Mouse (Mus musculus) kidney, embryonic 16.5 days (tissue): ENCODE data around the gene Meis3. TPM values are rescaled to one million over a fixed set of nuclear protein-coding genes. Genes with fewer than 3 reads are reported as not detected.

ENCODE experiments used
- ATAC-seq: fragments of 200-750 bp; cut with Nextera tagmentation; 2 replicates; pipeline ENCODE4 v1.8.0; 2017; ENCODE audit warnings: moderate TSS enrichment; ENCODE audit not compliant: low FRiP score, low TSS enrichment
- H3K27ac ChIP-seq: fragments of 300-500 bp; sonication (generic); 2 replicates; pipeline ENCODE4 v1.5.1; 2014; ENCODE audit warnings: low read length
- H3K27me3 ChIP-seq: fragments of 300-500 bp; sonication (generic); 2 replicates; pipeline ENCODE4 v1.6.1; 2014; ENCODE audit warnings: low read length, control low read depth, mixed read lengths; ENCODE audit not compliant: insufficient read depth
- H3K36me3 ChIP-seq: fragments of 300-500 bp; sonication (generic); 2 replicates; pipeline ENCODE4 v1.6.1; 2014; ENCODE audit warnings: low read length, control low read depth, mixed read lengths; ENCODE audit not compliant: insufficient read depth
- H3K4me1 ChIP-seq: fragments of 300-500 bp; sonication (generic); 2 replicates; pipeline ENCODE4 v1.6.1; 2014; ENCODE audit warnings: low read length, control low read depth, mixed read lengths; ENCODE audit not compliant: insufficient read depth
- H3K4me2 ChIP-seq: fragments of 300-500 bp; sonication (generic); replicated peaks from 2 replicates; pipeline ENCODE4 v1.6.1; 2014; ENCODE audit warnings: low read depth, low read length
- H3K4me3 ChIP-seq: fragments of 300-500 bp; sonication (generic); 2 replicates; pipeline ENCODE4 v1.5.1; 2014; ENCODE audit warnings: mild to moderate bottlenecking, low read length
- H3K9ac ChIP-seq: fragments of 300-500 bp; sonication (generic); replicated peaks from 2 replicates; pipeline ENCODE4 v1.6.1; 2014; ENCODE audit warnings: low read length
- H3K9me3 ChIP-seq: fragments of 300-500 bp; sonication (generic); 2 replicates; pipeline ENCODE4 v1.6.1; 2016; ENCODE audit warnings: low read length, control low read depth
- WGBS: fragments of 180-500 bp; shearing (Covaris S2); extraction: QIAGEN DNeasy Blood & Tissue Kit; methylation state at CpG from one replicate; pipeline ENCODE4 v1.1.7; 2014; 5-methylcytosine and 5-hydroxymethylcytosine counted together
- polyA plus RNA-seq: library from polyadenylated mRNA; unstranded; fragments of >200 nt; fragmentation: Nextera tagmentation; extraction: Ambion mirVana; gene quantifications from 2 replicates; pipeline ENCODE4 v1.2.1, GENCODE M21; 2015

Meis3 gene
- polyA plus RNA-seq, 1 experiment from 2014 or later, result 23.9 TPM

DNA sequence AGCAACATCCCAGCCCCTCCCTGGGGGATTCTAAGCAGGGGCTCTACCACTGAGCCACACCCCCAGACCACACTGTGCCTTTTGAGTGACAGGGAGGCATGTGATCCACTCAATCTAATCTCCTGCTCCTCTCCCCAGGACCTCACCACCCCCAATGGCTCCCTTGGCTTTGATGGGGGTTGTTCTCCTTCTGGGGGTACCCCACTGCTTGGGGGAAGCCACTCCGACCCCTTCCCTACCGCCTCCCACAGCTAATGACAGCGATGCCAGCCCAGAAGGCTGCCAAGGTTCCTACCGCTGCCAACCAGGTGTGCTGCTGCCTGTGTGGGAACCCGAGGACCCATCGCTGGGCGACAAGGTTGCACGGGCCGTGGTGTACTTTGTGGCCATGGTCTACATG is 41.2 kb upstream of the Meis3 start:
- H3K9me3 ChIP-seq, result no peaks in the 10 kb centered on the region

DNA sequence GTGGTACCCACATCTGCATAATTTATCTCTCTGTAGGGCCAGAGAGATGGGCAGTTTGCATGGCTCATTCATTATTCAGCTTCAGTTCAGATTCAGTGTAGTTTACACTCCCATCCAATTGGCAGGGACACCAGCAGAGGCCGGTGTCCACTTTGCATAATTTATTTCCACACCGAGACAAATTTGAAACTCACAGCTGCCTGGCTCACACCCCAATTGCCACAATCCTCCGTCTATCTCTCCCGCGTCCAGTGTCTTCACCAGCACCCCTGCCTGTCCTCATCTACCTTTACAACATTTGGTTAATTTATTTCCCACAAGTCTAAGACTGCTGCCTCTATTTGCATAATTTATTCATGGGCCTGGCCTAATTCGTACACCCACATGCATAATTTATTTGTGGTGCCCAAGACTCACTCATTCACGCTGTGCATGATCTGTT is 39.9 kb upstream of the Meis3 start:
- H3K9ac ChIP-seq, result no peak overlapping the region
- no peak for ATAC-seq
- no peaks in the 10 kb centered on the region for H3K36me3 ChIP-seq
- H3K27ac ChIP-seq, result no peak overlapping the region
- no peak overlapping the region for H3K4me2 ChIP-seq
- H3K27me3 ChIP-seq, result peaks cover 3% of the 10 kb centered on the region; the same call in 1 of the 2 replicates
- WGBS, result 69% methylated on average over 7 of the region's 7 CpGs
- no peak overlapping the region for H3K4me3 ChIP-seq
- no peaks in the 10 kb centered on the region for H3K9me3 ChIP-seq
- H3K4me1 ChIP-seq, result peaks cover 20% of the 10 kb centered on the region; the same call in 1 of the 2 replicates

More for the DNA sequence above, 41.2 kb upstream of the Meis3 start:
- H3K4me1 ChIP-seq, result peaks cover 26% of the 10 kb centered on the region
- 90% methylated on average over 9 of the region's 9 CpGs for whole genome bisulfite sequencing
- no peak overlapping the region for H3K27ac ChIP-seq
- H3K36me3 ChIP-seq, result no peaks in the 10 kb centered on the region
- no peak overlapping the region for H3K9ac ChIP-seq
- H3K4me2 ChIP-seq, result no peak overlapping the region
- ATAC-seq, result no peak
- H3K27me3 ChIP-seq, result peaks cover 3% of the 10 kb centered on the region; the same call in 1 of the 2 replicates
- H3K4me3 ChIP-seq, result no peak overlapping the region

DNA sequence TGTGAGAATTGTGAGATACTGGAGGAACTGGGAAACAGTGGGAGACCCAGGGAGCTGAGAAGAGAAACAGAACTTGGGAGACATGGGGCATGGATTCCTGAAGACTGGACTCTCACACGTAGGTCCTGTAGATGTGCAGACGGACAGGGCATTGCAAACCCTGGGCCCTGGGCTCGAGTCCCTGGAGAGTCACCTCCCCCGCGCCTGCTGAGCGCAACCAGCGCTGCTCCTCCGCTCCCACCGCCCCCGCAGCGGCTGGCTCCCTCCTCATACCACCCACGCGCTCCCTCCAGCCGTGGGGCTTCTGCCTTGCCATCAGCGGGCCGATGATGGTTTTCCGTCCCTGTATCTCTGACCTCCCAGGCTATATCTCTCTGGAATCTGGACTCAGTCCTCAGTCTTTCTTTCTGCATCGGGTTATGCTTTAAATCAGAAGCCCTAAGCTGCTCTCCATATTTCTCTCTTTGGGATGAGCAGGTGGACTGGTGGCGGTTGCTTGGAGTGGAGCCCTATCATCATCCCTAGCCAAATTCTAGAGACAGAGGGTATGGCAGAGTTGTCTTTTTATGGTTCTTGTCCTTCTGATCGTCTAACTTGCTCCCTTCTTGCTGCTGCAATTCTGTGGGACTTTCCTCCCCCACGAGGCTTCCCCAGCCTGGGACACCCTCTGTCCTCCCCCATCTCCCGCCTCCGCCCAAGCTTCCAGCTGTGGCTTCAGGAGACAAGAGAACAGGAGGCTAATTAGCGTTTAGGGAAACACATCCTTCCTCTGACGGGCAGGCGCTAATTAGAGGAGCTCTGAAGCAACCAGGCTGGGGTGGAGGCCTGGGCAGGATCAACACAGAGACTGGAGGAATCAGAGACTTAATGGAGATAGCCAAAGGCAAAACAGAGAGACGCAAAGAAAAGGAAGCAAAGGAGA is 28.1 kb upstream of the Meis3 start:
- no peak overlapping the region for H3K4me2 ChIP-seq
- H3K4me3 ChIP-seq, result no peak overlapping the region
- H3K36me3 ChIP-seq, result no peaks in the 10 kb centered on the region
- no peaks in the 10 kb centered on the region for H3K4me1 ChIP-seq
- H3K27me3 ChIP-seq, result no peaks in the 10 kb centered on the region
- 17% methylated on average over 25 of the region's 27 CpGs for WGBS
- H3K9ac ChIP-seq, result no peak overlapping the region
- no peak for ATAC-seq
- no peak overlapping the region for H3K27ac ChIP-seq
- no peaks in the 10 kb centered on the region for H3K9me3 ChIP-seq

DNA sequence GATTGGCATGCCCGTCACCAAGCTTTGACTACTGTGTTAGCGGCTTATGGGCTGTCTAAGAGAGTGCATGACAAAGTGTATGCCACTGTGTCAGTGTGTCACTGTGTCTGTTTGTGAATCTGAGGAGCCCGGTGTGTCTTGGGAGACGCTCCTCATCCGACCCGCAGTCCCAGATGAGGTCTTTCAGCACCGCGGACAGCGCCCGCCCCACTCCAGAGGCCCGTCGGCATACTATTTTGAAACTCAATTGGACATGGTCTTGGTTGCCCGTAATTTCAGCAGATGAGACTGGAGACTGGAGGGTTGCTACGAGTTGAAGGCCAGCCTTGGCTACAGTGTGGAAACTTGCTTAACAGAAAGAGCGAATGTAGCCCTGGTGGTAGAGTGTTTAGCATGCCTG is 27.2 kb upstream of the Meis3 start:
- Histone ChIP-seq H3K4me1 (no peaks in the 10 kb centered on the region), H3K27me3 (no peaks in the 10 kb centered on the region), H3K9me3 (no peaks in the 10 kb centered on the region), H3K36me3 (no peaks in the 10 kb centered on the region), H3K4me2 (no peak overlapping the region), H3K9ac (no peak overlapping the region), H3K27ac (no peak overlapping the region), H3K4me3 (no peak overlapping the region)
- ATAC-seq, result no peak
- 12% methylated on average over 15 of the region's 15 CpGs for WGBS

DNA sequence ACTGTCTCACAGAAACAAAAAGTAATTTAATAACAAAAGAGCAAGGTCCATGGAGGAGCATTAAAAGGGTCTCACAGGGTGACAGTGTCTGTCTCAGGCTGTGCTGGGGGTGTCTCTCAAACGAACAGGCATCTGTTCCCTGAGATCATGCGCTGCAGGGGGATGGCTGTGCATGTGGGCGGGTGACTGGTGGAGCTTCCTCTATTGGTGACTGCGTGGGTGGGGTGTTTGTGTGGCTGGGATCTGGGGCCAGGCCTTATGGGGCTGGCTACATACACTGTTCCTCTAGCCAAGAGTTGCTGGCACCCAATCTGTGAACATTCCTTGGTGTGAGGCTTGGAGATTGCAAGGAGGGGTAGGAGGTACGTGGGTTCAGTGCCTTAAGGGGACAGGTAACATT is 25.6 kb upstream of the Meis3 start:
- no peaks in the 10 kb centered on the region for H3K36me3 ChIP-seq
- H3K9ac ChIP-seq, result no peak overlapping the region
- WGBS, result 59% methylated on average over 5 of the region's 5 CpGs
- H3K27me3 ChIP-seq, result no peaks in the 10 kb centered on the region
- H3K4me3 ChIP-seq, result no peak overlapping the region
- ATAC-seq, result no peak
- no peaks in the 10 kb centered on the region for H3K4me1 ChIP-seq
- H3K4me2 ChIP-seq, result no peak overlapping the region
- H3K9me3 ChIP-seq, result no peaks in the 10 kb centered on the region
- H3K27ac ChIP-seq, result no peak overlapping the region

DNA sequence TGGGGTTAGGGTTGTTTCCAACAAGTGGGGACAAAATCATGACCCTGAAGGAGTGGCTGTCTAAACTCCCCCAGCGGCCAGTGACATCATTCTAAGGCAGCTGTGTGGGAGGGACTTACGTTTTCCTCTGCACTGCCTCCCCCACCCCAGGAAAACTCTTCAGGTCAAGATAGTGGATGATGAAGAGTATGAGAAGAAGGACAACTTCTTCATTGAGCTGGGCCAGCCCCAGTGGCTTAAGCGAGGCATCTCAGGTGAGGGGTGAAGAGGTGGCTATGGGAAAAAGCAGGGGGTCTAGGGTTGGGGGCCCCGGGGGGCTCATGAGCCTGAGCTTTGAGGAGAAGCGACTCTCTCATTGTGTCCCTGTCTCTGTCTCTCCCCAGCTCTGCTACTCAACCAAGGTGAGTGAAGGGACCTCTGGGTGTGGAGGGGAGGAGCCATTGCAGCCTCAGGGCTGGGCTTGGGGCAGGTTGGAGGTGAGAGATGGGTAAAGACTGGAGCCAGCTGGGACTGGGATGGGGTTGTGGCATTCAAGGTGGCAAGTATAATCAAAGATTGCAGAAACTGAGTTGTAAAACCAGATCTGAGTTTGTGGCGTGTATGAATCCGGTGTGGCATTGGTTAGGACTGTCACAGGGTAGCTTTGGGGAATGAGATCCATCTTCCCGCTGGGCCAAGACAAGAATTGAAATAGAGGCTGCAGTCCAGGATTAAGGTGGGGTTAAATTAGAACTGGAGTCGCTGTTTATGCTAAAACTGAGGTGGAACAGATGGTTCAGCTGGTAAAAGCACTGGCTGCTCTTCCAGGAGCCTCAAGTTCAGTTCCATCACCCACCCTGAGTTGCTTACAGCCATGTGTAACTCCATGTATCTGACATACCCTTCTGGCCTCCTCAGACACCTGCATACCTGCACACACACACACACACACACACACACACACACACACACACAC is 24.4 kb upstream of the Meis3 start:
- Histone ChIP-seq H3K9ac (no peak overlapping the region), H3K9me3 (no peaks in the 10 kb centered on the region), H3K4me3 (no peak overlapping the region), H3K36me3 (no peaks in the 10 kb centered on the region), H3K27me3 (no peaks in the 10 kb centered on the region), H3K4me2 (no peak overlapping the region), H3K4me1 (no peaks in the 10 kb centered on the region), H3K27ac (no peak overlapping the region)
- no peak for ATAC-seq
- 69% methylated on average over 9 of the region's 9 CpGs for WGBS

DNA sequence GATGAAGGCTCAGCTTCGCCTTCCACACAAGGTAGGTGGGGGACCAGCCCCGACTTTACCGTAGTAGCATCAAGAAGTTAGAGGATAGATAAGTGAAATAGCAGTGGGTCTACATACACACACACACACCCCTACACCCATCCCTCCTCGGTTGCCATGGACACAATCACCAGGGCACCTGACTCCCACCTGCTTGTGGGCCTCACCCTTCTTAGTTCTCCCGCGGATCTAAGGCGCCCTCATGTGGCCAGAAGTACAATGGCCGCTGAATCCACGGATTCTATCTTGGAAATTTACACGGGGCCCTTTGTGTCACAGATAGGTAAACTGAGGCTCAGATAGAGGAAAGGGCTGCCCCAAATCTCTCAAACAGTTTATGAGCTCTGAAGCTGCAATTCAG is 21.4 kb upstream of the Meis3 start:
- Histone ChIP-seq H3K9me3 (no peaks in the 10 kb centered on the region), H3K4me3 (no peak overlapping the region), H3K4me2 (no peak overlapping the region), H3K36me3 (no peaks in the 10 kb centered on the region), H3K9ac (no peak overlapping the region), H3K27me3 (peaks cover 5% of the 10 kb centered on the region), H3K4me1 (no peaks in the 10 kb centered on the region), H3K27ac (no peak overlapping the region)
- WGBS, result 22% methylated on average over 10 of the region's 10 CpGs
- peak; percentile 86 for ATAC-seq

DNA sequence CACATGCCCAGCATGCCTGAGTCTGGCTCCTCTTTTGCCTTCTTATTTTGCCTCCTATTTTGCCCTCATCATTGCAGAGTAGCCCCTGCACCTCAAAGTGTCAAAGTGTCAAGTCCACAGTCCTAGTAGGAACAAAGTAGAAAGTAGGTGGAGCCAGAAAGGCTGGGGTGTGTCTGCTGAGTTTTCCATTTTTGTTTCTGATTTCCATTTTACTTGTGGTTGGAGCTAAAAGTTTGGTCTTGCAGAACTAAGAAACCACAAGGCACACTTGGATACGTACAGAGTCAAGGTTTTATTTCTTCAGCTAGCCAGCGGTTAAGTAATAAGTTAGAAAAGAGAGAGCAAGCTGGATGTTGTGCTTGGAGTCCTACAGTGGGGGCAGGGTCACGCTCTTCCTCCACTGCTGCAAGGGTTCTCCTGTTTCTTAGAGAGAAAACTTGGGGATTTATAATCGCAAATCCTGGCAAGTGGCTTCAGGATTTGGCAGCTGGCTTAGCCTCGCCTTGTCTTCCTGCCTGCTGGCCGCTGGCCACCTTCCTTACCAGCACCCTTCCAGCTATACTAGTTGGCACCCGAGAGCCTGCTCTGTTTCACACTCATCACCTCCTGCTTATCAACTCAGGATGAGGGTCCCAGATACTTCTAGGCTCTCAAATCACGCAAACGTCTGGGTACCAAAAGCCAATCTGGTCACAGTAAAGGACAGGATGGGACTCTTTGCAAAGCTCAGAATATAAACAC is 19.6 kb upstream of the Meis3 start:
- no peaks in the 10 kb centered on the region for H3K9me3 ChIP-seq
- no peak for ATAC-seq
- 63% methylated on average over 9 of the region's 9 CpGs for WGBS
- no peaks in the 10 kb centered on the region for H3K36me3 ChIP-seq
- H3K4me1 ChIP-seq, result no peaks in the 10 kb centered on the region
- H3K4me3 ChIP-seq, result no peak overlapping the region
- H3K27me3 ChIP-seq, result peaks cover 20% of the 10 kb centered on the region
- no peak overlapping the region for H3K27ac ChIP-seq
- H3K4me2 ChIP-seq, result no peak overlapping the region
- H3K9ac ChIP-seq, result no peak overlapping the region

DNA sequence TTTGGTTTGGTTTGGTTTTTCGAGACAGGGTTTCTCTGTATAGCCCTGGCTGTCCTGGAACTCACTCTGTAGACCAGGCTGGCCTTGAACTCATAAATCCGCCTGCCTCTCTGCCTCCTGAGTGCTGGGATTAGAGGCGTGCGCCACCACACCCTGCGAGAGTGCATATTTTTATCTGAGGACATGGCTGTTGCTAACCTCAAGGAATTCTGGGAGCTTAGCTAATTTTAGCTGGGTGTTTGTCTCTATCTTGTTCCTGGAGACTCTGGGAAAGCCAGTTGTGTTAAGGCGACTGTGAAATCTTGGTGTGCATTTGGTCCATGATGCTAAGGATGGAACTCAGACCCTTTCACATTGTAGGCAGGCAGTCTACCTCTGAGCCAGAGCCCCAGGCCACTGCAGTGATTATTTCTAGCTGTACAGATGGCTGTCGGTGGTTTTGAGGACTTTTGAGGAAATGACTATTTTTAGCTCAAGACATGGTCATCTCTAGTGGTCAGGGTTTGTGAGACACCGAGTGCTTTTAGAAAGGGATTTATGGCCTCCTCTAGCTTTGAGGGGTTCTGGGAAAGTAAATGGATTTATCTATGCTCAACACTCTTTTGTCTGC is 18.7 kb upstream of the Meis3 start:
- WGBS, result 66% methylated on average over 8 of the region's 8 CpGs

More for the DNA sequence above, 18.7 kb upstream of the Meis3 start:
- no peak overlapping the region for H3K4me3 ChIP-seq
- H3K27ac ChIP-seq, result no peak overlapping the region
- peaks cover 20% of the 10 kb centered on the region for H3K27me3 ChIP-seq
- H3K9ac ChIP-seq, result no peak overlapping the region
- H3K9me3 ChIP-seq, result no peaks in the 10 kb centered on the region; the same call in 1 of the 2 replicates
- ATAC-seq, result no peak
- H3K4me2 ChIP-seq, result no peak overlapping the region
- no peaks in the 10 kb centered on the region for H3K36me3 ChIP-seq
- H3K4me1 ChIP-seq, result no peaks in the 10 kb centered on the region
